In genomic region chr14:34777810-34778209, GRCm38 (mm10) we compare ENCODE assay signal across 7 mouse cellular contexts. TPM values are rescaled to one million over a fixed set of nuclear protein-coding genes. Genes with fewer than 3 reads are reported as not detected.
A peak's percentile ranks its signal among the peaks of the same experiment; 100 is the strongest.
DNase-seq lines count a peak whose midpoint lies in the region; ATAC-seq and TF ChIP-seq lines count a peak whose summit lies in the region.

No protein-coding gene starts in this region.

- H3K4me2 ChIP-seq in CH12.LX (ENCODE audit: insufficient read depth, low read depth, poor library complexity, severe bottlenecking): no peak overlapping the region
- H3K4me2 ChIP-seq in forebrain, embryonic 13.5 days: no peak overlapping the region
- no peak overlapping the region for H3K4me2 ChIP-seq in intestine, embryonic 14.5 days (ENCODE audit: low read length)
- H3K4me2 ChIP-seq in liver, embryonic 14.5 days (ENCODE audit: low read depth): no peak overlapping the region
- H3K4me2 ChIP-seq in neural tube, embryonic 13.5 days: no peak overlapping the region

- ATAC-seq in forebrain, embryonic 13.5 days: peak; percentile 74
- ATAC-seq in intestine, embryonic 14.5 days (replicated peaks; ENCODE audit: low FRiP score, low TSS enrichment, low read depth): 0 out of 2 replicates have a peak, but pooled peaks have one; percentile 32
- ATAC-seq in liver, embryonic 14.5 days (ENCODE audit: insufficient read depth): no peak
- ATAC-seq in neural tube, embryonic 13.5 days (ENCODE audit: low read depth): peak; percentile 60

- WGBS in forebrain, embryonic 13.5 days: 17% methylated on average over 10 of the region's 10 CpGs
- WGBS in intestine, embryonic 14.5 days: 18% methylated on average over 10 of the region's 10 CpGs
- WGBS in liver, embryonic 14.5 days (ENCODE audit: insufficient replicate concordance): 10% methylated on average over 10 of the region's 10 CpGs
- 21% methylated on average over 10 of the region's 10 CpGs for WGBS in neural tube, embryonic 13.5 days

- H3K9me3 ChIP-seq in CH12.LX (replicated peaks; ENCODE audit: low read length): peaks cover 9% of the 10 kb centered on the region
- H3K9me3 ChIP-seq in forebrain, embryonic 13.5 days (replicated peaks): no peaks in the 10 kb centered on the region
- H3K9me3 ChIP-seq in intestine, embryonic 14.5 days (ENCODE audit: control insufficient read depth, low read length): no peaks in the 10 kb centered on the region
- no peaks in the 10 kb centered on the region for H3K9me3 ChIP-seq in liver, embryonic 14.5 days (ENCODE audit: control insufficient read depth, low read length)
- no peaks in the 10 kb centered on the region for H3K9me3 ChIP-seq in neural tube, embryonic 13.5 days

- no peak overlapping the region for H3K9ac ChIP-seq in CH12.LX (ENCODE audit: insufficient read depth, low read depth)
- H3K9ac ChIP-seq in forebrain, embryonic 13.5 days: no peak overlapping the region
- H3K9ac ChIP-seq in intestine, embryonic 14.5 days (ENCODE audit: low read length): no peak overlapping the region
- H3K9ac ChIP-seq in liver, embryonic 14.5 days (replicated peaks): no peak overlapping the region
- no peak overlapping the region for H3K9ac ChIP-seq in neural tube, embryonic 13.5 days

- peaks cover 2 to 14% of the 10 kb centered on the region in 2 experiments; a peak in 2 of 4 replicates for H3K4me1 ChIP-seq in CH12.LX (ENCODE audit: control insufficient read depth in 1 of 2, insufficient read depth in 2 of 2)
- no peaks in the 10 kb centered on the region for H3K4me1 ChIP-seq in forebrain, embryonic 13.5 days
- no peaks in the 10 kb centered on the region for H3K4me1 ChIP-seq in intestine, embryonic 14.5 days (replicated peaks; ENCODE audit: control insufficient read depth, insufficient read depth, low read length)
- H3K4me1 ChIP-seq in liver, embryonic 14.5 days (replicated peaks; ENCODE audit: control insufficient read depth in 2 of 2, insufficient read depth in 2 of 2, low read length in 1 of 2): no peaks in the 10 kb centered on the region
- no peaks in the 10 kb centered on the region for H3K4me1 ChIP-seq in neural tube, embryonic 13.5 days (replicated peaks)

- peak; percentile 89 to 97 for TF ChIP-seq CTCF in CH12.LX (conservative IDR thresholded peaks at IDR 0.05 in 1 of 2, IDR thresholded peaks at IDR 0.05 in 1 of 2; ENCODE audit: low read depth in 2 of 2, low read length in 2 of 2)
- TF ChIP-seq CTCF in liver, embryonic 14.5 days (IDR thresholded peaks at IDR 0.05; ENCODE audit: low read depth): peak; percentile 89

- dilution Hi-C loops in CH12.LX (cut with MboI; ENCODE audit: extremely low pct_ligation_motif_present, extremely low pct_unique_long_range_greater_than_20kb, low sequenced_read_pairs): no loop called here

- H3K27ac ChIP-seq in CH12.LX (ENCODE audit: insufficient read depth, low read depth): no peak overlapping the region
- H3K27ac ChIP-seq in forebrain, embryonic 13.5 days: no peak overlapping the region
- no peak overlapping the region for H3K27ac ChIP-seq in intestine, embryonic 14.5 days (ENCODE audit: low read depth)
- no peak overlapping the region for H3K27ac ChIP-seq in liver, embryonic 14.5 days
- H3K27ac ChIP-seq in neural tube, embryonic 13.5 days (replicated peaks): no peak overlapping the region

- DNase-seq in B cell, adult 2 months: peak; percentile 46 to 54
- peak; percentile 75 for DNase-seq in CH12.LX (ENCODE audit: extremely low read depth)
- DNase-seq in c-Kit-positive CD71-positive TER-119-negative erythroid progenitor cells, embryonic 14.5 days (ENCODE audit: low read depth): peak; percentile 62
- peak; percentile 80 for DNase-seq in intestine, embryonic 14.5 days (ENCODE audit: low spot score)
- peak in 1 of 3 experiments; percentile 47 for DNase-seq in liver, embryonic 14.5 days (ENCODE audit: low read depth in 3 of 3, low spot score in 3 of 3)

- in situ Hi-C loops in CH12.LX (cut with MboI; ENCODE audit: low pct_ligation_motif_present, low pct_unique_long_range_greater_than_20kb, low sequenced_read_pairs): no loop called here

- H3K79me2 ChIP-seq in CH12.LX (replicated peaks; ENCODE audit: control insufficient read depth, extremely low read depth, insufficient read depth, poor library complexity, severe bottlenecking): no peaks in the 10 kb centered on the region

- TF ChIP-seq POLR2A in CH12.LX (IDR thresholded peaks at IDR 0.05; ENCODE audit: low read depth, low read length): no peak

- no peak overlapping the region for H3K4me3 ChIP-seq in CH12.LX (replicated peaks in 1 of 3; ENCODE audit: low read depth in 2 of 3, low read length in 2 of 3, poor library complexity in 1 of 3)
- no peak overlapping the region for H3K4me3 ChIP-seq in forebrain, embryonic 13.5 days
- H3K4me3 ChIP-seq in intestine, embryonic 14.5 days (ENCODE audit: low read depth, low read length): no peak overlapping the region
- H3K4me3 ChIP-seq in liver, embryonic 14.5 days (ENCODE audit: insufficient read depth in 1 of 2, low read depth in 2 of 2, low read length in 2 of 2): no peak overlapping the region
- no peak overlapping the region for H3K4me3 ChIP-seq in neural tube, embryonic 13.5 days

- peaks cover 2% of the 10 kb centered on the region for H3K27me3 ChIP-seq in CH12.LX (replicated peaks)
- H3K27me3 ChIP-seq in forebrain, embryonic 13.5 days: no peaks in the 10 kb centered on the region
- no peaks in the 10 kb centered on the region for H3K27me3 ChIP-seq in intestine, embryonic 14.5 days (replicated peaks; ENCODE audit: control insufficient read depth, insufficient read depth, low read length)
- no peaks in the 10 kb centered on the region for H3K27me3 ChIP-seq in liver, embryonic 14.5 days (ENCODE audit: control insufficient read depth, insufficient read depth, low read length)
- no peaks in the 10 kb centered on the region for H3K27me3 ChIP-seq in neural tube, embryonic 13.5 days

- no peak for TF ChIP-seq EP300 in CH12.LX (IDR thresholded peaks at IDR 0.05; ENCODE audit: low read length)
- TF ChIP-seq EP300 in liver, embryonic 14.5 days (IDR thresholded peaks at IDR 0.05; ENCODE audit: low read depth): no peak

- no peaks in the 10 kb centered on the region for H3K36me3 ChIP-seq in CH12.LX (replicated peaks in 1 of 2; ENCODE audit: control insufficient read depth in 1 of 2, insufficient read depth in 1 of 2, low read length in 1 of 2)
- H3K36me3 ChIP-seq in forebrain, embryonic 13.5 days (ENCODE audit: poor library complexity, severe bottlenecking): no peaks in the 10 kb centered on the region
- no peaks in the 10 kb centered on the region for H3K36me3 ChIP-seq in intestine, embryonic 14.5 days (ENCODE audit: control insufficient read depth, insufficient read depth, low read length)
- H3K36me3 ChIP-seq in liver, embryonic 14.5 days (replicated peaks; ENCODE audit: control insufficient read depth, insufficient read depth, low read depth): no peaks in the 10 kb centered on the region
- H3K36me3 ChIP-seq in neural tube, embryonic 13.5 days: no peaks in the 10 kb centered on the region

- TF ChIP-seq RAD21 in CH12.LX (IDR thresholded peaks at IDR 0.05; ENCODE audit: low read depth, low read length): peak; percentile 98

TF ChIP-seq in CH12.LX, 34 proteins besides CTCF, POLR2A, EP300 and RAD21 (continues in another document):
- peak; percentile 36; the same call in 1 of the 2 replicates for TF ChIP-seq NELFE (IDR thresholded peaks at IDR 0.05; ENCODE audit: low read depth, low read length)
- TF ChIP-seq RCOR1 (conservative IDR thresholded peaks at IDR 0.05; ENCODE audit: low read depth, low read length): no peak
- TF ChIP-seq GABPA (IDR thresholded peaks at IDR 0.05; ENCODE audit: insufficient replicate concordance, low read depth, low read length): no peak
- no peak for TF ChIP-seq SIN3A (IDR thresholded peaks at IDR 0.05; ENCODE audit: low read length)
- TF ChIP-seq MXI1 (IDR thresholded peaks at IDR 0.05; ENCODE audit: low read depth, low read length): no peak
- no peak for TF ChIP-seq MAZ (IDR thresholded peaks at IDR 0.05; ENCODE audit: low read depth, low read length)
- peak; percentile 95 for TF ChIP-seq SMC3 (IDR thresholded peaks at IDR 0.05; ENCODE audit: low read depth, low read length)
- TF ChIP-seq TCF12 (IDR thresholded peaks at IDR 0.05; ENCODE audit: low read depth, low read length): 0 out of 2 replicates have a peak, but pooled peaks have one; percentile 15
- no peak for TF ChIP-seq POLR2AphosphoS2 (IDR thresholded peaks at IDR 0.05; ENCODE audit: low read depth, low read length)
- TF ChIP-seq BHLHE40 (IDR thresholded peaks at IDR 0.05; ENCODE audit: low read depth, low read length): 0 out of 2 replicates have a peak, but pooled peaks have one; percentile 5
- no peak for TF ChIP-seq KAT2A (IDR thresholded peaks at IDR 0.05; ENCODE audit: insufficient replicate concordance, low read length)
- no peak for TF ChIP-seq PAX5 (IDR thresholded peaks at IDR 0.05; ENCODE audit: low read length)
- no peak for TF ChIP-seq TBP (conservative IDR thresholded peaks at IDR 0.05; ENCODE audit: low read depth, low read length)
- TF ChIP-seq MEF2A (IDR thresholded peaks at IDR 0.05; ENCODE audit: borderline replicate concordance, low read depth, low read length): 0 out of 2 replicates have a peak, but pooled peaks have one; percentile 10
- TF ChIP-seq ZKSCAN1 (IDR thresholded peaks at IDR 0.05; ENCODE audit: borderline replicate concordance, low read depth, low read length): no peak
- no peak for TF ChIP-seq ZNF384 (IDR thresholded peaks at IDR 0.05; ENCODE audit: low read depth, low read length)
- no peak for TF ChIP-seq USF1 (IDR thresholded peaks at IDR 0.05; ENCODE audit: low read depth, low read length)
- TF ChIP-seq USF2 (conservative IDR thresholded peaks at IDR 0.05; ENCODE audit: low read depth, low read length): no peak
- peak; percentile 71 for TF ChIP-seq ZC3H11A (IDR thresholded peaks at IDR 0.05; ENCODE audit: low read depth, low read length)
- peak; percentile 78 for TF ChIP-seq MAX (IDR thresholded peaks at IDR 0.05; ENCODE audit: low read length)
- TF ChIP-seq CHD2 (IDR thresholded peaks at IDR 0.05; ENCODE audit: low read length): no peak
- no peak for TF ChIP-seq ETS1 (conservative IDR thresholded peaks at IDR 0.05; ENCODE audit: low read depth, low read length)
- TF ChIP-seq NRF1 (IDR thresholded peaks at IDR 0.05; ENCODE audit: low read depth, low read length): peak; percentile 29; the same call in 1 of the 2 replicates

RNA-seq across cellular contexts. Expression of gene Grid1, which starts 42.1 kb away (rescaled TPM):
- total RNA-seq in CH12.LX (2012; rRNA removed) (not detected in 2 replicates), CH12.LX (2014; rRNA removed) (not detected in 2 replicates)
- not detected in 2 replicates for polyA plus RNA-seq in CH12.LX (2012; ENCODE audit: insufficient read length, low read depth)
- polyA plus RNA-seq in forebrain, embryonic 13.5 days (2015; fragmentation: Nextera tagmentation; extraction: Ambion mirVana): 1.2 and 1.7 TPM in 2 replicates
- polyA plus RNA-seq in intestine, embryonic 14.5 days (2014; fragmentation: Nextera tagmentation; extraction: Ambion mirVana): 0.34 and 0.49 TPM in 2 replicates
- polyA plus RNA-seq in liver, embryonic 14.5 days (2012; rRNA removed): 0.04 TPM in 2 replicates
- 0.16 TPM in 1 of 2 replicates, not detected in the other for polyA plus RNA-seq in liver, embryonic 14.5 days (2014; fragmentation: Nextera tagmentation; extraction: Ambion mirVana)
- 4.2 and 5.2 TPM in 2 replicates for polyA plus RNA-seq in neural tube, embryonic 13.5 days (2015; fragmentation: Nextera tagmentation; extraction: Ambion mirVana)
